Mouse (Mus musculus): Measurements from ENCODE around the gene Ehf. TPM values are rescaled to one million over a fixed set of nuclear protein-coding genes. Genes with fewer than 3 reads are reported as not detected.

The Ehf gene
- polyA plus RNA-seq (2014; fragmentation: Illumina TruSeq; extraction: RNeasy Lipid Tissue Mini Kit (QIAGEN cat#74804); ENCODE audit: low read depth, low replicate concordance): 1.3 TPM

DNA sequence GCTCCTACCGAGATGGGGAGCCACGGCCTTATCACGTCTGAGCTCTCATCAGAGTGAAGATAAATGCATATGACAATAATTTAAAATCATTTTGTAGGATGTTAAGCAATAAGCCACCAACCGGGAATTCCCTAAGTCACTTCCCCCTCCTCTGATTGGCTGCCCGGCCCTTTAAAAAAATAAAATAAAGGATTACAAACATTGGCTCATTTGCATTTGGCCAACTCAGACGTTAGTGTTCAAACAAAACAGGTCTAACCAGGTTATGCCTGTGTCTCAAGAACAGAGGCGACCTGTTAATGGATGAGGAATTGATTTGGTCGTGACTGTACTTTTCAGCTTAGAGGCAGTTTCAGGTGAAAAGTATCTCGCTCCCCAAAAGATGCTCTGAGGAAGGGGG, at the start of gene Ehf:
Ehf (minus strand) TSS at position 147 of the 400 bp plus-strand sequence.

Other genes with a start within 250 kb of the Ehf start
- 83.9 TPM for gene Pdhx, start 229.8 kb downstream of the Ehf start, polyA plus RNA-seq (2014; fragmentation: Illumina TruSeq; extraction: RNeasy Lipid Tissue Mini Kit (QIAGEN cat#74804); ENCODE audit: low read depth, low replicate concordance)
- 40.4 TPM for gene Apip, start 229.6 kb downstream of the Ehf start, polyA plus RNA-seq (2014; fragmentation: Illumina TruSeq; extraction: RNeasy Lipid Tissue Mini Kit (QIAGEN cat#74804); ENCODE audit: low read depth, low replicate concordance)
- gene Elf5, start 108.4 kb upstream of the Ehf start, polyA plus RNA-seq (2014; fragmentation: Illumina TruSeq; extraction: RNeasy Lipid Tissue Mini Kit (QIAGEN cat#74804); ENCODE audit: low read depth, low replicate concordance): not detected
- 1,083 TPM for gene Cat, start 181.9 kb upstream of the Ehf start, polyA plus RNA-seq (2014; fragmentation: Illumina TruSeq; extraction: RNeasy Lipid Tissue Mini Kit (QIAGEN cat#74804); ENCODE audit: low read depth, low replicate concordance)